Mouse (Mus musculus): ENCODE measurements at regions not wholly inside any gene's neighbourhood (a gene's known extent, or its start where the extent isn't known, plus 50 kb on each side); places are given as distances from the start of the nearest gene placed in this dataset.

- Histone ChIP-seq H3K4me1 (replicated peaks; ENCODE audit: control insufficient read depth, insufficient read depth, low read length) (no peaks in the 10 kb centered on the region), H3K27ac (ENCODE audit: control insufficient read depth, insufficient read depth, low read length) (no peak overlapping the region), H3K4me3 (ENCODE audit: control insufficient read depth, insufficient read depth, low read length) (no peak overlapping the region), H3K36me3 (ENCODE audit: control insufficient read depth, insufficient read depth, low read length) (no peaks in the 10 kb centered on the region), H3K27me3 (ENCODE audit: control insufficient read depth, insufficient read depth, low read length) (no peaks in the 10 kb centered on the region)
- DNase-seq: no peak
- 88% methylated on average over 10 of the region's 10 CpGs for WGBS
- no peak for TF ChIP-seq POLR2A (IDR thresholded peaks at IDR 0.05; ENCODE audit: control insufficient read depth, extremely low read depth, insufficient read depth, low read length, poor library complexity)
- no peak for TF ChIP-seq CTCF (IDR thresholded peaks at IDR 0.05; ENCODE audit: borderline replicate concordance, control insufficient read depth, extremely low read depth, insufficient read depth, low read length, poor library complexity)
Observed at GRCm38 (mm10) chr8:87093716-87094115, 208.7 kb upstream of the N4bp1 start.

GRCm38 (mm10) chr8:87093081-87093480 is 208.0 kb upstream of the N4bp1 start:
- 91% methylated on average over 5 of the region's 5 CpGs for WGBS
- TF ChIP-seq POLR2A (IDR thresholded peaks at IDR 0.05; ENCODE audit: control insufficient read depth, extremely low read depth, insufficient read depth, low read length, poor library complexity) (no peak), CTCF (IDR thresholded peaks at IDR 0.05; ENCODE audit: borderline replicate concordance, control insufficient read depth, extremely low read depth, insufficient read depth, low read length, poor library complexity) (no peak)

GRCm38 (mm10) chr8:87087451-87088095 is 202.5 kb upstream of the N4bp1 start:
- TF ChIP-seq CTCF (IDR thresholded peaks at IDR 0.05; ENCODE audit: borderline replicate concordance, control insufficient read depth, extremely low read depth, insufficient read depth, low read length, poor library complexity): no peak
- no peak for TF ChIP-seq POLR2A (IDR thresholded peaks at IDR 0.05; ENCODE audit: control insufficient read depth, extremely low read depth, insufficient read depth, low read length, poor library complexity)
- Histone ChIP-seq H3K4me1 (replicated peaks; ENCODE audit: control insufficient read depth, insufficient read depth, low read length) (no peaks in the 10 kb centered on the region), H3K4me3 (ENCODE audit: control insufficient read depth, insufficient read depth, low read length) (no peak overlapping the region), H3K27ac (ENCODE audit: control insufficient read depth, insufficient read depth, low read length) (no peak overlapping the region), H3K27me3 (ENCODE audit: control insufficient read depth, insufficient read depth, low read length) (no peaks in the 10 kb centered on the region), H3K36me3 (ENCODE audit: control insufficient read depth, insufficient read depth, low read length) (no peaks in the 10 kb centered on the region)
- WGBS: 54% methylated on average over 9 of the region's 9 CpGs
- DNase-seq: no peak

More at GRCm38 (mm10) chr8:87093081-87093480, 208.0 kb upstream of the N4bp1 start:
- DNase-seq: no peak
- no peaks in the 10 kb centered on the region for H3K27me3 ChIP-seq (ENCODE audit: control insufficient read depth, insufficient read depth, low read length)
- no peak overlapping the region for H3K27ac ChIP-seq (ENCODE audit: control insufficient read depth, insufficient read depth, low read length)
- H3K36me3 ChIP-seq (ENCODE audit: control insufficient read depth, insufficient read depth, low read length): no peaks in the 10 kb centered on the region
- H3K4me1 ChIP-seq (replicated peaks; ENCODE audit: control insufficient read depth, insufficient read depth, low read length): no peaks in the 10 kb centered on the region
- no peak overlapping the region for H3K4me3 ChIP-seq (ENCODE audit: control insufficient read depth, insufficient read depth, low read length)

DNA sequence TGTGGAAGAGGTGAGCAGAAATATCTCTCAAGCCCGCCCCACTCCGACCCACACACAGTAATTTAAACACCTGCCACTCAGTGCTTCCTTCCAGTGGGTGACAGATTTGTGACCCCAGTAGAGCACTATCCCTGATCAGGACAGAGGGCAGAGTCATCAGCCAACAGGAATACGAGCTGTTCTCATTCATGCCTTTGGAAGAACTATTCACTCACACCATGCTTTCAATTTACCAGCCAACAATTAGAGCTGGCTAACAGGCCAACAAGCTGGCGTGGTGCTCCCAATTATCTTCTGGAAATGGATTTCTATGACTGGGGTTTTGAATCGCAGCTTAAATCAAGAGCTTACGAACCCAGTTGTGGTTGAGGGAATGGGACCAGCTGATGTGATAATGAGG is 193.2 kb upstream of the N4bp1 start:
- 32% methylated on average over 6 of the region's 6 CpGs for WGBS
- no peak for DNase-seq
- Histone ChIP-seq H3K27ac (ENCODE audit: control insufficient read depth, insufficient read depth, low read length) (no peak overlapping the region), H3K4me3 (ENCODE audit: control insufficient read depth, insufficient read depth, low read length) (no peak overlapping the region), H3K36me3 (ENCODE audit: control insufficient read depth, insufficient read depth, low read length) (no peaks in the 10 kb centered on the region), H3K27me3 (ENCODE audit: control insufficient read depth, insufficient read depth, low read length) (no peaks in the 10 kb centered on the region), H3K4me1 (replicated peaks; ENCODE audit: control insufficient read depth, insufficient read depth, low read length) (no peaks in the 10 kb centered on the region)
- TF ChIP-seq CTCF (IDR thresholded peaks at IDR 0.05; ENCODE audit: borderline replicate concordance, control insufficient read depth, extremely low read depth, insufficient read depth, low read length, poor library complexity) (no peak), POLR2A (IDR thresholded peaks at IDR 0.05; ENCODE audit: control insufficient read depth, extremely low read depth, insufficient read depth, low read length, poor library complexity) (no peak)

DNA sequence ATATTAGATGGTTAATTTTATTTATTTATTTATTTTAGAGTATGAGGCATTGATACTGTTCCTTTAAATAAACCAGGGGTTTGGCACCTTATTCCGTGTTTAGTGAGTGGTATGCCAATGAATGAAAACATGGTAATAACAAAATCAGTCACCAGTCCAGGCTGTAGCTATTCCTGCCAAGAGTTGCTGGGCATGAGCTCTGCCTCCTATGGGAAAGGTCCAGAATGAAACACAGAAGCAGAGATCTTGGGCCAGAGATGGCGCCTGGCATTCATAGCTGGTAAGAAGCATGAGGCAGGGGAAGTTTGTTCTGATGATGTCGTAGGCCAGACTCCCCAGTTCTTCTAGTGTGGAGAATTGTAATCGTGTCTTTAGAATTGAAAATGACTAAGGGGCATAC is 190.9 kb upstream of the N4bp1 start:
- no peak for TF ChIP-seq CTCF (IDR thresholded peaks at IDR 0.05; ENCODE audit: borderline replicate concordance, control insufficient read depth, extremely low read depth, insufficient read depth, low read length, poor library complexity)
- TF ChIP-seq POLR2A (IDR thresholded peaks at IDR 0.05; ENCODE audit: control insufficient read depth, extremely low read depth, insufficient read depth, low read length, poor library complexity): no peak
- DNase-seq: no peak
- no peaks in the 10 kb centered on the region for H3K36me3 ChIP-seq (ENCODE audit: control insufficient read depth, insufficient read depth, low read length)
- H3K4me1 ChIP-seq (replicated peaks; ENCODE audit: control insufficient read depth, insufficient read depth, low read length): no peaks in the 10 kb centered on the region
- no peak overlapping the region for H3K4me3 ChIP-seq (ENCODE audit: control insufficient read depth, insufficient read depth, low read length)
- no peaks in the 10 kb centered on the region for H3K27me3 ChIP-seq (ENCODE audit: control insufficient read depth, insufficient read depth, low read length)
- no peak overlapping the region for H3K27ac ChIP-seq (ENCODE audit: control insufficient read depth, insufficient read depth, low read length)
- WGBS: 93% methylated on average over 4 of the region's 4 CpGs

DNA sequence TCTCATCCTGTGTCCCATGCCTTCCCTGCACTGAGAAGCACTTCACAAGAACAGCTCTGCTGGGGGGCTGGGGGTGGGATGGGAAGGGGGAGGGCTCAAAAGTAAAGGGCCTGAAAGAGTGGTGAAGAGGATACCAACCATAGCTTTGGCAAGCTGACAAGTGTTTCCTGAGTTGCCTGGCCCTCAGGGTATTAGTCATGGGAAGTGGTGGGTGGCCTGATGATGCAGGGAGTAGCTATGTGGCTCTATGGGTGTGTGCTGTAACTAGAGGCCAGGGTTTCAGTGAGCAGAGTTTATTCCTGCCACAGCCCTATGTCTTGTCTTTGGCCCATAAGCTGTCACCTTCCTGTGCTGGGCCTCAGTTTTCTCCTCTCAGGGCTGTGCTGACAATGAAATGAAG is 186.2 kb upstream of the N4bp1 start:
- H3K27ac ChIP-seq (ENCODE audit: control insufficient read depth, insufficient read depth, low read length): no peak overlapping the region
- no peak overlapping the region for H3K4me3 ChIP-seq (ENCODE audit: control insufficient read depth, insufficient read depth, low read length)
- no peaks in the 10 kb centered on the region for H3K27me3 ChIP-seq (ENCODE audit: control insufficient read depth, insufficient read depth, low read length)

DNA sequence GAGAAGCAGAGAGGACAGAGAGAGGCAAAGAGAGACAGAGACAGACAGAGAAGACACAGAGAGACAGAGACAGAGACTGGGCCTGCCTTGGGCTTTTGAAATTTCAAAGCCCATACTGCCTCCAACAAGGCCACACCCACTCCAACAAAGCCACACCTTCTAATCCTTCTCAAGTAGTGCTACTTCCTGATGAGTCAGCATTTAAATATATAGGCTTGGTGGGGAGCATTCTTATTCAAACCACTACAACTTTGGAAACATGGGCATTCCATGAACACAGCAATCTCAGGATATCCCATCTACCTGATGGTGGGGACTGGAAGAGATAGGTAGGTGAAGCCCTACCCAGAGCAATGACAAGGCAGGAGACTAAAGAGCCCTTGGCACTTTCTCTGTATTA is 182.0 kb upstream of the N4bp1 start:
- Histone ChIP-seq H3K36me3 (ENCODE audit: control insufficient read depth, insufficient read depth, low read length) (no peaks in the 10 kb centered on the region), H3K27ac (ENCODE audit: control insufficient read depth, insufficient read depth, low read length) (no peak overlapping the region), H3K4me3 (ENCODE audit: control insufficient read depth, insufficient read depth, low read length) (no peak overlapping the region), H3K4me1 (replicated peaks; ENCODE audit: control insufficient read depth, insufficient read depth, low read length) (no peaks in the 10 kb centered on the region), H3K27me3 (ENCODE audit: control insufficient read depth, insufficient read depth, low read length) (no peaks in the 10 kb centered on the region)
- TF ChIP-seq POLR2A (IDR thresholded peaks at IDR 0.05; ENCODE audit: control insufficient read depth, extremely low read depth, insufficient read depth, low read length, poor library complexity) (no peak), CTCF (IDR thresholded peaks at IDR 0.05; ENCODE audit: borderline replicate concordance, control insufficient read depth, extremely low read depth, insufficient read depth, low read length, poor library complexity) (no peak)
- DNase-seq: no peak

More for the DNA sequence above, 186.2 kb upstream of the N4bp1 start:
- TF ChIP-seq CTCF (IDR thresholded peaks at IDR 0.05; ENCODE audit: borderline replicate concordance, control insufficient read depth, extremely low read depth, insufficient read depth, low read length, poor library complexity): no peak
- no peak for TF ChIP-seq POLR2A (IDR thresholded peaks at IDR 0.05; ENCODE audit: control insufficient read depth, extremely low read depth, insufficient read depth, low read length, poor library complexity)
- H3K4me1 ChIP-seq (replicated peaks; ENCODE audit: control insufficient read depth, insufficient read depth, low read length): no peaks in the 10 kb centered on the region
- H3K36me3 ChIP-seq (ENCODE audit: control insufficient read depth, insufficient read depth, low read length): no peaks in the 10 kb centered on the region
- no peak for DNase-seq

All from thymus, adult 2 months (tissue).